Mouse (Mus musculus) midbrain, embryonic 16.5 days (tissue): ENCODE measurements around the gene Rps6ka2. TPM values are rescaled to one million over a fixed set of nuclear protein-coding genes. Genes with fewer than 3 reads are reported as not detected.
"Not testable (repeated sequence)": the region's sequence is repeated elsewhere in the genome, so short reads cannot be mapped to it uniquely, and the experiment has no call there.

Experiments
- ATAC-seq: fragments of 200-750 bp; cut with Nextera tagmentation; 2 replicates; pipeline ENCODE4 v1.8.0; 2017; ENCODE audit warnings: moderate TSS enrichment
- H3K27ac ChIP-seq: fragments of 300-500 bp; sonication (generic); 2 replicates; pipeline ENCODE4 v1.5.1; 2014; ENCODE audit warnings: mild to moderate bottlenecking, low read length, mixed read lengths
- H3K27me3 ChIP-seq: fragments of 300-500 bp; sonication (generic); 2 replicates; pipeline ENCODE4 v1.6.1; 2014; ENCODE audit warnings: low read depth, low read length, mixed read lengths; ENCODE audit not compliant: control insufficient read depth, insufficient read depth
- H3K36me3 ChIP-seq: fragments of 300-500 bp; sonication (generic); 2 replicates; pipeline ENCODE4 v1.6.1; 2014; ENCODE audit warnings: mild to moderate bottlenecking, low read length, moderate library complexity, mixed read lengths; ENCODE audit not compliant: control insufficient read depth, insufficient read depth
- H3K4me1 ChIP-seq: fragments of 300-500 bp; sonication (generic); 2 replicates; pipeline ENCODE4 v1.6.1; 2014; ENCODE audit warnings: mild to moderate bottlenecking, low read length, mixed read lengths; ENCODE audit not compliant: control insufficient read depth, insufficient read depth
- H3K4me2 ChIP-seq: fragments of 300-500 bp; sonication (generic); 2 replicates; pipeline ENCODE4 v1.6.1; 2014; ENCODE audit warnings: mild to moderate bottlenecking, low read length, mixed read lengths
- H3K4me3 ChIP-seq: fragments of 300-500 bp; sonication (generic); 2 replicates; pipeline ENCODE4 v1.5.1; 2014; ENCODE audit warnings: low read depth, mild to moderate bottlenecking, low read length, moderate library complexity, mixed read lengths
- H3K9ac ChIP-seq: fragments of 300-500 bp; sonication (generic); 2 replicates; pipeline ENCODE4 v1.6.1; 2014; ENCODE audit warnings: low read depth, low read length, mixed read lengths
- H3K9me3 ChIP-seq: fragments of 300-500 bp; sonication (generic); replicated peaks from 2 replicates; pipeline ENCODE4 v1.6.1; 2014; ENCODE audit warnings: mild to moderate bottlenecking, low read length, mixed read lengths; ENCODE audit not compliant: control insufficient read depth, poor library complexity, severe bottlenecking
- WGBS: fragments of 180-500 bp; shearing (Covaris S2); extraction: QIAGEN DNeasy Blood & Tissue Kit; methylation state at CpG from one replicate; pipeline ENCODE4 v1.1.7; 2014; 5-methylcytosine and 5-hydroxymethylcytosine counted together
- polyA plus RNA-seq: library from polyadenylated mRNA; unstranded; fragments of >200 nt; fragmentation: Nextera tagmentation; extraction: Ambion mirVana; gene quantifications from 2 replicates; pipeline ENCODE4 v1.2.1, GENCODE M21; 2015

Rps6ka2 gene
- 19.6 and 22.1 TPM in 2 replicates for polyA plus RNA-seq

- H3K27ac ChIP-seq = peak within 1 kb of the TSS; percentile 81
- H3K9me3 ChIP-seq = no peaks in the 10 kb centered on the region
- ATAC-seq = peak; percentile 99
- WGBS = under 1% methylated on average over 55 of the region's 56 CpGs
- peaks cover 21% of the 10 kb centered on the region for H3K4me1 ChIP-seq
- peak within 1 kb of the TSS; percentile 86 for H3K4me2 ChIP-seq
- no peaks in the 10 kb centered on the region for H3K27me3 ChIP-seq
- peak within 1 kb of the TSS; percentile 69 for H3K4me3 ChIP-seq
- H3K36me3 ChIP-seq = no peaks in the 10 kb centered on the region
- peak within 1 kb of the TSS; percentile 72 for H3K9ac ChIP-seq
These were observed at the start of gene Rps6ka2 for GRCm38 (mm10) chr17:7169627-7170303. Rps6ka2 (plus strand) TSS chr17:7170115.

- not testable (repeated sequence) for H3K4me2 ChIP-seq, H3K4me3 ChIP-seq, H3K9ac ChIP-seq, H3K9me3 ChIP-seq, H3K36me3 ChIP-seq, ATAC-seq, H3K27me3 ChIP-seq, H3K4me1 ChIP-seq, H3K27ac ChIP-seq
- WGBS = 93% methylated on average over 3 of the region's 3 CpGs
These were observed 49.1 kb upstream of the Rps6ka2 start for GRCm38 (mm10) chr17:7120835-7121234.

- WGBS = 92% methylated on average over 11 of the region's 11 CpGs
- H3K27ac ChIP-seq, H3K9ac ChIP-seq, H3K4me2 ChIP-seq, H3K36me3 ChIP-seq, H3K4me3 ChIP-seq, H3K9me3 ChIP-seq, H3K27me3 ChIP-seq, ATAC-seq, H3K4me1 ChIP-seq: not testable (repeated sequence)
These were observed 47.4 kb upstream of the Rps6ka2 start for GRCm38 (mm10) chr17:7122554-7122953.

GRCm38 (mm10) chr17:7126475-7126874 is 43.4 kb upstream of the Rps6ka2 start:
- H3K4me3 ChIP-seq = not testable (repeated sequence)
- WGBS = 94% methylated on average over 7 of the region's 10 CpGs

GRCm38 (mm10) chr17:7134002-7134401 is 35.9 kb upstream of the Rps6ka2 start:
- ATAC-seq = not testable (repeated sequence)
- no CpG with 5 or more reads among the region's 7 CpGs for WGBS

More at GRCm38 (mm10) chr17:7126475-7126874, 43.4 kb upstream of the Rps6ka2 start:
- H3K4me2 ChIP-seq, H3K4me1 ChIP-seq, ATAC-seq, H3K9me3 ChIP-seq, H3K36me3 ChIP-seq, H3K27me3 ChIP-seq, H3K27ac ChIP-seq, H3K9ac ChIP-seq: not testable (repeated sequence)

GRCm38 (mm10) chr17:7135277-7135676 is 34.6 kb upstream of the Rps6ka2 start:
- 92% methylated on average over 7 of the region's 8 CpGs for WGBS
- not testable (repeated sequence) for ATAC-seq, H3K9me3 ChIP-seq, H3K27me3 ChIP-seq, H3K36me3 ChIP-seq, H3K4me3 ChIP-seq, H3K27ac ChIP-seq, H3K4me1 ChIP-seq, H3K9ac ChIP-seq, H3K4me2 ChIP-seq

More at GRCm38 (mm10) chr17:7134002-7134401, 35.9 kb upstream of the Rps6ka2 start:
- not testable (repeated sequence) for H3K4me3 ChIP-seq, H3K27me3 ChIP-seq, H3K27ac ChIP-seq, H3K4me1 ChIP-seq, H3K9me3 ChIP-seq, H3K4me2 ChIP-seq, H3K36me3 ChIP-seq, H3K9ac ChIP-seq

GRCm38 (mm10) chr17:7138186-7138925 is 31.6 kb upstream of the Rps6ka2 start:
- WGBS = 83% methylated on average over 21 of the region's 21 CpGs
- ATAC-seq = no peak
- H3K36me3 ChIP-seq = no peaks in the 10 kb centered on the region
- no peak overlapping the region for H3K27ac ChIP-seq
- no peaks in the 10 kb centered on the region for H3K9me3 ChIP-seq
- H3K4me3 ChIP-seq = no peak overlapping the region
- H3K27me3 ChIP-seq = no peaks in the 10 kb centered on the region
- H3K4me2 ChIP-seq = no peak overlapping the region
- no peaks in the 10 kb centered on the region for H3K4me1 ChIP-seq
- H3K9ac ChIP-seq = no peak overlapping the region

- Histone ChIP-seq H3K4me2 (no peak overlapping the region), H3K27ac (no peak overlapping the region), H3K9me3 (no peaks in the 10 kb centered on the region), H3K4me1 (peaks cover 8% of the 10 kb centered on the region), H3K27me3 (no peaks in the 10 kb centered on the region), H3K9ac (no peak overlapping the region), H3K4me3 (no peak overlapping the region), H3K36me3 (no peaks in the 10 kb centered on the region)
- 86% methylated on average over 10 of the region's 10 CpGs for WGBS
- ATAC-seq = no peak
These were observed 29.3 kb upstream of the Rps6ka2 start for GRCm38 (mm10) chr17:7140399-7141174.
